Mouse (Mus musculus) hindbrain, postnatal 0 days (tissue): Measurements from ENCODE around the gene Pknox2. TPM values are rescaled to one million over a fixed set of nuclear protein-coding genes. Genes with fewer than 3 reads are reported as not detected.

ENCODE experiments used
- ATAC-seq: fragments of 200-750 bp; cut with Nextera tagmentation; 2 replicates; pipeline ENCODE4 v1.8.0; 2017; ENCODE audit warnings: mild to moderate bottlenecking, moderate TSS enrichment, moderate library complexity
- DNase-seq: peaks from one replicate; pipeline ENCODE4 v3.0.0-alpha.2; 2015; ENCODE audit warnings: low spot score
- H3K27ac ChIP-seq: fragments of 300-500 bp; sonication (generic); 2 replicates; pipeline ENCODE4 v1.5.1; 2014; ENCODE audit warnings: mild to moderate bottlenecking
- H3K27me3 ChIP-seq: fragments of 300-500 bp; sonication (generic); 2 replicates; pipeline ENCODE4 v1.6.1; 2014; ENCODE audit warnings: low read length, mixed read lengths; ENCODE audit not compliant: insufficient read depth
- H3K36me3 ChIP-seq: fragments of 300-500 bp; sonication (generic); 2 replicates; pipeline ENCODE4 v1.6.1; 2014; ENCODE audit warnings: low read length, mixed read lengths; ENCODE audit not compliant: insufficient read depth
- H3K4me1 ChIP-seq: fragments of 300-500 bp; sonication (generic); 2 replicates; pipeline ENCODE4 v1.6.1; 2014; ENCODE audit warnings: antibody characterized with exemption, low read length, mixed read lengths; ENCODE audit not compliant: insufficient read depth
- H3K4me2 ChIP-seq: fragments of 300-500 bp; sonication (generic); 2 replicates; pipeline ENCODE4 v1.6.1; 2014; ENCODE audit warnings: low read depth, mild to moderate bottlenecking, low read length, moderate library complexity, mixed read lengths
- H3K4me3 ChIP-seq: fragments of 300-500 bp; sonication (generic); 2 replicates; pipeline ENCODE4 v1.5.1; 2014; ENCODE audit warnings: low read length
- H3K9ac ChIP-seq: fragments of 300-500 bp; sonication (generic); replicated peaks from 2 replicates; pipeline ENCODE4 v1.6.1; 2014; ENCODE audit warnings: mild to moderate bottlenecking, low read length, moderate library complexity, mixed read lengths
- H3K9me3 ChIP-seq: fragments of 300-500 bp; sonication (generic); 2 replicates; pipeline ENCODE4 v1.6.1; 2016; ENCODE audit warnings: low read length, mixed read lengths
- CTCF ChIP-seq: IDR thresholded peaks from 2 replicates; pipeline ENCODE4 v1.5.1; 2016; ENCODE audit warnings: antibody characterized with exemption, control low read depth, low read depth
- WGBS: fragments of 180-500 bp; shearing (Covaris S2); extraction: QIAGEN DNeasy Blood & Tissue Kit; methylation state at CpG from one replicate; pipeline ENCODE4 v1.1.7; 2014; 5-methylcytosine and 5-hydroxymethylcytosine counted together
- polyA plus RNA-seq: library from polyadenylated mRNA; unstranded; fragments of >200 nt; fragmentation: Nextera tagmentation; extraction: Ambion mirVana; gene quantifications from 2 replicates; pipeline ENCODE4 v1.2.1, GENCODE M21; 2015
- total RNA-seq: library from RNA; depleted of rRNA; stranded (reverse); fragments of >200 nt; gene quantifications from 2 replicates; pipeline ENCODE4 v1.2.3, GENCODE M21; 2014

Pknox2 gene
- total and polyA plus RNA-seq, 2 experiments from 2014 or later: 22.2 to 23.5 TPM

- Histone ChIP-seq H3K4me2 (peak overlapping the region; percentile 90), H3K36me3 (no peaks in the 10 kb centered on the region), H3K4me3 (peak overlapping the region; percentile 89), H3K4me1 (peaks cover 10% of the 10 kb centered on the region), H3K27me3 (no peaks in the 10 kb centered on the region), H3K9ac (peak overlapping the region; percentile 91), H3K27ac (peak overlapping the region; percentile 97), H3K9me3 (no peaks in the 10 kb centered on the region)
- WGBS: under 1% methylated on average over 69 of the region's 75 CpGs
- DNase-seq (peak; percentile 93), ATAC-seq (peak; percentile 94)
- TF ChIP-seq CTCF: no peak
Measured at GRCm38 (mm10) chr9:37146603-37147358, 426 bp downstream of the Pknox2 start.

GRCm38 (mm10) chr9:37146353-37146602, 929 bp downstream of the Pknox2 start:
- WGBS: 4% methylated on average over 11 of the region's 12 CpGs
- Histone ChIP-seq H3K4me1 (peaks cover 11% of the 10 kb centered on the region), H3K27ac (peak overlapping the region; percentile 97), H3K36me3 (no peaks in the 10 kb centered on the region), H3K27me3 (no peaks in the 10 kb centered on the region), H3K4me2 (peak overlapping the region; percentile 90), H3K9me3 (no peaks in the 10 kb centered on the region), H3K9ac (peak overlapping the region; percentile 91), H3K4me3 (peak overlapping the region; percentile 89)
- TF ChIP-seq CTCF: no peak
- DNase-seq: no peak
- ATAC-seq: peak; percentile 19

DNA sequence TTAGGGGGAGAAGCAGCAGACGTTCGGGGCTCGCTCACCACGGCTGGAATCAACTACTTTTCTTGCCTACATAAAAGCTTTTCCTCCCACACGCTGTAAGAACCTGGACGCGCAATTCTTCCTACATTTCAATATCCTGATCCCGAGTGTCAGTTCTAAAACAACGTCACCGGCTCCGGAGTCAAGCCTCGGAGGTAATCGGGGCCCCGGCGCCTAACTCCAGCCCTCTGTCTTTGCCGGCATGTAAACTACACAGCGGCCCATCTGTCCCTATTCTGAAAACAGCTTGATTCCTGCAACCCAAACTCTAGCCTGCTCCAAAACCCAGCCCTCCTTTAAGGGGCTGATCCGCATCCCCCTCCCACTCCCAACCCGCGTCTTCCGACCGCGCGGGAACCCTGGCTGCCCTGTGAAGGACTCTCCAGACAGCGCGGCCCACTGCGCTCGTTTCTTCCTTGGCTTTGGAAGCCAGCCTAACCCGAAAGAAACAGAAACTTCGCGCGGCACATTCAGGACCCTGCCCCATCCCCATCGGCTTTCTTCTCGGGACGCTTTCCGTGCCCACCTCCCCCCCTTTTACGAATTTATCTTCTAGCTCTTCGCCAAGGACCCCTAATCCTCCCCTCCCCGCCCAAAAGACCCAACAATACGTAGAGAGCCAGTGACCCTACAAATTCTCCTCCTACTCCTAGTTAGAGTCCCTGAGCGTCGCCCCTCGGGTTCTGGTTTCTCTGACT, 1.4 kb downstream of the Pknox2 start:
- no peaks in the 10 kb centered on the region for H3K36me3 ChIP-seq
- H3K4me2 ChIP-seq: peak overlapping the region; percentile 90
- ATAC-seq: no peak; the same call in 1 of the 2 replicates
- H3K4me3 ChIP-seq: peak overlapping the region; percentile 89
- peak overlapping the region; percentile 97 for H3K27ac ChIP-seq
- H3K9me3 ChIP-seq: no peaks in the 10 kb centered on the region
- under 1% methylated on average over 43 of the region's 43 CpGs for WGBS
- peak; percentile 70 for DNase-seq
- H3K27me3 ChIP-seq: no peaks in the 10 kb centered on the region
- H3K9ac ChIP-seq: peak overlapping the region; percentile 91
- no peak for TF ChIP-seq CTCF
- H3K4me1 ChIP-seq: peaks cover 11% of the 10 kb centered on the region

DNA sequence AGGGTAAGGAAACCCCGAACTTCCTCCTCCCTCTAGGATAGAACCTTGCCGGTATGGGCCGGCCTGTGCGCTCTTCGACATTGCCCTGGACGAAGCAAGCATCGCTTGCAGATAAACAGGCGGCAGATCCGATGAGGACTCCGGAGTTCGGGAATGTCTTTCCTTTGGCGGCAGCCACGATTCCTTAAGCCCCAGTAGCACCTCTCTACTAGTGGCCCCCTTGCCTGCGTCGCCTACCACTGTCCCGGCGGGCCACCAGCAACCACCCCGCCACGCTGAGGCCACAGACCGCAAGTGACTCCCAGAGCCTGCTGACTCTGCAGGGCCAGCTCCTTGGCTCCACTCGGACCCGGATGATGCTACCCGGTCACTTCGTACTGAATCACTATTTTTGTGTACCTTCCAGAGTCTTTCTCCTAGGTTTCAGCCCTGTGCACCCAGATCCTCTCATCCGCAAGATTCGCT, 2.0 kb downstream of the Pknox2 start:
- Histone ChIP-seq H3K27ac (peak overlapping the region; percentile 97), H3K9me3 (no peaks in the 10 kb centered on the region), H3K9ac (peak overlapping the region; percentile 91), H3K4me2 (peak overlapping the region; percentile 90), H3K4me3 (peak overlapping the region; percentile 89), H3K4me1 (peaks cover 11% of the 10 kb centered on the region), H3K36me3 (no peaks in the 10 kb centered on the region), H3K27me3 (no peaks in the 10 kb centered on the region)
- TF ChIP-seq CTCF: peak; percentile 40
- WGBS: under 1% methylated on average over 26 of the region's 26 CpGs
- ATAC-seq (no peak), DNase-seq (peak; percentile 46)

DNA sequence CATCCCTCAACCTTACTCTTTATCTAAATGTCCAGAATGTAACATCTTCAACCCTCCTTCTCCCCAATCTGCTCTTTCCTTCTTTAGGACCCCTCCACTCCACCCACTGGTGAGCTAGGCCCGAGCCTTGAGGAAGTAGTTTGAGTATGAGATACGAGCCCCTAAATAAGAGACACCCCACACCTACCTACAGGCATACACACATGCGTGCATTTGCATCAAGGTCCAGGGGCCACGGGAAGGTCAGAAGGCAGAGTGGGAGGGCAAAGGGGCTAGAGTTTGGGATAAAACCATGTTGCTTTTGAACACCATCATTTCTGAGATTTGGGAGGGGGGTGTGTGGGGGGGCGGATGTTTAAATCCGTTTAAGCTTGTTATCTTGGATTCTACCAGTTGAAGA, 2.5 kb downstream of the Pknox2 start:
- no peak for TF ChIP-seq CTCF
- peak overlapping the region; percentile 89 for H3K4me3 ChIP-seq
- 7% methylated on average over 6 of the region's 6 CpGs for WGBS
- DNase-seq: no peak
- H3K9ac ChIP-seq: peak overlapping the region; percentile 91
- peak overlapping the region; percentile 90 for H3K4me2 ChIP-seq
- H3K27ac ChIP-seq: peak overlapping the region; percentile 97
- no peaks in the 10 kb centered on the region for H3K27me3 ChIP-seq
- H3K36me3 ChIP-seq: no peaks in the 10 kb centered on the region
- H3K4me1 ChIP-seq: peaks cover 11% of the 10 kb centered on the region
- H3K9me3 ChIP-seq: no peaks in the 10 kb centered on the region
- ATAC-seq: no peak

DNA sequence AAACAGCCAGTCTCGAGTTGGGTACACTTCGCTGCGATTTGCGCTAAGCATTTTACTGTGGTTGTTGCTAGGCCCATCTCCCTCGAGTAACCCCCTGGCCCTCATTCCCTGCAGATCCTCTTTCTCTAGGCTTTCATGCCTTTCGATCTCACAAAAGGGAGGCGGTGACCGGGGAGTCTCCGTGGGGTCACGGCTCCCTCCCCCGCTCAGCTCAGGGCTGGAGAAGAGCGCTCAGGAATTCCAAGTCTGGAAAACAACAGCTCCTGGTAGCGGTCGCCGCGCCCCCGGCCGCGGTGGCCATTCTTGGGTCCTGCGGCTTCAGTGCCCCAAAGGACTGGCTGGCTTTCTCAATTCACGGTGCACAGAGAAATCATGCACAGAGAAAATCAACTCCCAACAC, 3.0 kb downstream of the Pknox2 start:
- 2% methylated on average over 21 of the region's 21 CpGs for WGBS
- ATAC-seq (no peak), DNase-seq (peak; percentile 74)
- Histone ChIP-seq H3K27me3 (no peaks in the 10 kb centered on the region), H3K9ac (0 out of 2 replicates have a peak overlapping the region, but pooled peaks have one; percentile 48), H3K4me1 (peaks cover 11% of the 10 kb centered on the region), H3K27ac (peak overlapping the region; percentile 97), H3K36me3 (no peaks in the 10 kb centered on the region), H3K9me3 (no peaks in the 10 kb centered on the region), H3K4me2 (peak overlapping the region; percentile 90), H3K4me3 (peak overlapping the region; percentile 89)
- TF ChIP-seq CTCF: peak; percentile 51
